Mouse (Mus musculus) lung, adult 2 months (tissue): ENCODE results near the gene Pskh1.

ENCODE experiments used
- CTCF ChIP-seq: fragments of 200-500 bp; IDR thresholded peaks from 2 replicates; pipeline ENCODE4 v1.5.1; 2011; ENCODE audit warnings: mild to moderate bottlenecking, low read length, control low read depth; ENCODE audit not compliant: insufficient read depth
- POLR2A ChIP-seq: fragments of 200-500 bp; IDR thresholded peaks from 2 replicates; pipeline ENCODE4 v1.6.1; 2011; ENCODE audit warnings: low read depth, mild to moderate bottlenecking, control low read depth, low read length, borderline replicate concordance; ENCODE audit errors: extremely low read depth

GRCm38 (mm10) chr8:105925123-105925522 lies 24.9 kb downstream of the Pskh1 start:
- TF ChIP-seq CTCF (no peak), POLR2A (no peak)
